Mouse (Mus musculus) lung, embryonic 15.5 days (tissue): Measurements from ENCODE around the gene Apoh. TPM values are rescaled to one million over a fixed set of nuclear protein-coding genes. Genes with fewer than 3 reads are reported as not detected.
A peak's percentile ranks its signal among the peaks of the same experiment; 100 is the strongest.

Experiments
- ATAC-seq: fragments of 200-750 bp; cut with Nextera tagmentation; 2 replicates; pipeline ENCODE4 v1.8.0; 2017; ENCODE audit warnings: moderate number of reproducible peaks, borderline replicate concordance; ENCODE audit not compliant: low FRiP score, low TSS enrichment; ENCODE audit errors: extremely low read depth
- H3K27ac ChIP-seq: fragments of 300-500 bp; sonication (generic); 2 replicates; pipeline ENCODE4 v1.5.1; 2015; ENCODE audit warnings: moderate library complexity, mild to moderate bottlenecking, inconsistent platforms
- H3K27me3 ChIP-seq: fragments of 300-500 bp; sonication (generic); 2 replicates; pipeline ENCODE4 v1.6.1; 2015; ENCODE audit warnings: inconsistent platforms
- H3K36me3 ChIP-seq: fragments of 300-500 bp; sonication (generic); 2 replicates; pipeline ENCODE4 v1.6.1; 2015; ENCODE audit warnings: inconsistent platforms
- H3K4me1 ChIP-seq: fragments of 300-500 bp; sonication (generic); 2 replicates; pipeline ENCODE4 v1.6.1; 2015; ENCODE audit warnings: inconsistent platforms
- H3K4me2 ChIP-seq: fragments of 300-500 bp; sonication (generic); 2 replicates; pipeline ENCODE4 v1.6.1; 2015; ENCODE audit warnings: inconsistent platforms, mild to moderate bottlenecking, moderate library complexity
- H3K4me3 ChIP-seq: fragments of 300-500 bp; sonication (generic); 2 replicates; pipeline ENCODE4 v1.5.1; 2015; ENCODE audit warnings: mild to moderate bottlenecking, inconsistent platforms
- H3K9ac ChIP-seq: fragments of 300-500 bp; sonication (generic); 2 replicates; pipeline ENCODE4 v1.6.1; 2015; ENCODE audit warnings: inconsistent platforms
- H3K9me3 ChIP-seq: fragments of 300-500 bp; sonication (generic); 2 replicates; pipeline ENCODE4 v1.6.1; 2016; ENCODE audit warnings: inconsistent platforms
- WGBS: fragments of 180-500 bp; shearing (Covaris S2); methylation state at CpG from one replicate; pipeline ENCODE4 v1.1.7; 2015; 5-methylcytosine and 5-hydroxymethylcytosine counted together
- polyA plus RNA-seq: library from polyadenylated mRNA; unstranded; fragments of >200 nt; fragmentation: Nextera tagmentation; extraction: Ambion mirVana; gene quantifications from 2 replicates; pipeline ENCODE4 v1.2.1, GENCODE M21; 2015

Apoh gene
- 0.45 and 3.7 TPM in 2 replicates for polyA plus RNA-seq

DNA sequence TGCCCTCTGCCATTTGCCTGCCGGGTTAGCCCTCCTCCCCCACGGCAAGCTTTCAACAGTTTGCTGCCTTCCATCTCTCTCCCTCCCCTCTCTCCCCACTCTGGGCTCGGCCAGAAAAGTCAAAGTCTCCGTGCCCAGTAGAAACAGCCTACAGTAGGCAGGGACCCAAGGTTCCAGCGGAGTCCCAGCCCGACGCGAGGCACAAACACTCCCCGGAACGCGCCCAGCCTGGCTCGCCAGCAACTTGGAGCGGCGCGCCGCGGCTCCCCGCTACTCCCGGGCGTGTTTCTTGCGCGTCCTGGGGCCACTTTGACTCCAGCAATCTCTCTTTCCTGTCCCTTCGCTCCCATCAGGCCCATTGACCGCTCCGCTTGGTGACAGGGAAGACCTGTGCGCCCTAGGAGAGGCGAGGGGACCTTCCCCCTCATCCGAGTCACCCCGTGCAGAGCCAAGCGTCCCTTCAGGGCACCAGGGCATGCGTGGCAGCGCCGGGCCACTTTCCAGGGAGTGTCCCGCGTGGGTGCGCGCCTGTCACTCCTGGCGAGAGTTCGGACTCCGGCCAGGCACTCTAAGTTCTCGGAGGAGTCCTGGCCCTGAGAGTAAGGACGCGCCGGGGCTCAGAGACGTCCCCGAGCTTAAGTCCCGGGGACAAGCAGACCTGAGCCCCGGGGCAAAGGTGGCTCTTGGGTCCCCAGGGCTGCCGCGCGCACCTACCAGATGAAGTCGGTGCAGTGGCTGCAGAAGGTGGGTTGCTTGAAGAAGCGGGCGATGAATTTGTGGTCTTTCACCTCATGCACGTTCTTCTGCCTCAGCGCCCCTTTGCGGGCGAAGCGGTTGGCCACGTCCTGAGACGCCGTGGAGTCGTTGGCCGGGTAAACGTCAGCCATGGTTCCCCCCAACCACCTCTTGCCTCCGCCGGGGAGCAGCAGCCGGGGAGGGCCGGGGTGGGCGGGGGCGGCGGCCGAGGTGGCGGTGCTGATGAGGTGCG lies at the start of gene Apoh:
Apoh (plus strand) TSS at position 574 of the 988 bp plus-strand sequence.
- no peaks in the 10 kb centered on the region for H3K27me3 ChIP-seq
- peak within 1 kb of the TSS; percentile 59 for H3K9ac ChIP-seq
- no peaks in the 10 kb centered on the region for H3K36me3 ChIP-seq
- H3K9me3 ChIP-seq, result no peaks in the 10 kb centered on the region
- peaks cover 9% of the 10 kb centered on the region for H3K4me1 ChIP-seq
- 0 out of 2 replicates have a peak, but pooled peaks have one; percentile 6 for ATAC-seq
- peak within 1 kb of the TSS; percentile 75 for H3K4me3 ChIP-seq
- WGBS, result under 1% methylated on average over 74 of the region's 75 CpGs
- peak within 1 kb of the TSS; percentile 90 for H3K4me2 ChIP-seq
- H3K27ac ChIP-seq, result peak within 1 kb of the TSS; percentile 84

GRCm38 (mm10) chr11:108293843-108294242 lies 49.3 kb upstream of the Apoh start:
- H3K4me2 ChIP-seq, result no peak overlapping the region

GRCm38 (mm10) chr11:108294305-108294813 lies 48.8 kb upstream of the Apoh start:
- no peaks in the 10 kb centered on the region for H3K4me1 ChIP-seq
- ATAC-seq, result no peak
- WGBS, result 81% methylated on average over 12 of the region's 12 CpGs
- H3K9me3 ChIP-seq, result no peaks in the 10 kb centered on the region
- H3K27ac ChIP-seq, result no peak overlapping the region
- no peaks in the 10 kb centered on the region for H3K36me3 ChIP-seq
- no peak overlapping the region for H3K9ac ChIP-seq
- no peak overlapping the region for H3K4me3 ChIP-seq
- H3K4me2 ChIP-seq, result no peak overlapping the region
- H3K27me3 ChIP-seq, result no peaks in the 10 kb centered on the region

More at GRCm38 (mm10) chr11:108293843-108294242, 49.3 kb upstream of the Apoh start:
- no peaks in the 10 kb centered on the region for H3K9me3 ChIP-seq
- no peaks in the 10 kb centered on the region for H3K27me3 ChIP-seq
- H3K4me3 ChIP-seq, result no peak overlapping the region
- H3K4me1 ChIP-seq, result no peaks in the 10 kb centered on the region
- no peaks in the 10 kb centered on the region for H3K36me3 ChIP-seq
- WGBS, result 74% methylated on average over 3 of the region's 3 CpGs
- no peak overlapping the region for H3K27ac ChIP-seq
- no peak overlapping the region for H3K9ac ChIP-seq
- ATAC-seq, result no peak

GRCm38 (mm10) chr11:108295373-108295772 lies 47.8 kb upstream of the Apoh start:
- Histone ChIP-seq H3K4me3 (no peak overlapping the region), H3K4me2 (no peak overlapping the region), H3K9ac (no peak overlapping the region), H3K9me3 (no peaks in the 10 kb centered on the region), H3K36me3 (no peaks in the 10 kb centered on the region), H3K4me1 (peaks cover 4% of the 10 kb centered on the region), H3K27me3 (no peaks in the 10 kb centered on the region), H3K27ac (no peak overlapping the region)
- no peak for ATAC-seq

DNA sequence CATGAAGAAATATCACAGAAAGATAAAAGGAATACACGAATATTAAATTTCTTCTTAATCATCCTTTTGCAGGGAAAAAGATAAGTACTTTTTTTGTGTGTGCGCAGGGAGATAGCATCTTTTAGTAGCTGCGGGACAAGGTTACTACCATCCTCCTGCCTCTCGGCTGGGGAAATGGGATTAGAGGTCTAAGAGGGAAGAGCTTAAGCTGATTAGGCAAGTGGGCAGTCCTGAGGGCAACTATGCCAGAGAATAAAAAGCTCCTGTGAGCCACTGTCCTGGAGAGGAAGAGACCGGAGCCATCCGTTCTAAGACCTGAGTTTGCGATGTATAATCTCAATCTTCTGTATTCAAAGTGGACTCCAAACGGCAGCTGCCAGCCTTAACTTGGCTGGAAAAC lies 45.2 kb upstream of the Apoh start:
- Histone ChIP-seq H3K4me2 (no peak overlapping the region), H3K9me3 (no peaks in the 10 kb centered on the region), H3K36me3 (no peaks in the 10 kb centered on the region), H3K4me3 (no peak overlapping the region), H3K4me1 (peaks cover 6% of the 10 kb centered on the region), H3K27ac (no peak overlapping the region), H3K9ac (no peak overlapping the region), H3K27me3 (no peaks in the 10 kb centered on the region)
- 63% methylated on average over 8 of the region's 8 CpGs for WGBS
- no peak for ATAC-seq

DNA sequence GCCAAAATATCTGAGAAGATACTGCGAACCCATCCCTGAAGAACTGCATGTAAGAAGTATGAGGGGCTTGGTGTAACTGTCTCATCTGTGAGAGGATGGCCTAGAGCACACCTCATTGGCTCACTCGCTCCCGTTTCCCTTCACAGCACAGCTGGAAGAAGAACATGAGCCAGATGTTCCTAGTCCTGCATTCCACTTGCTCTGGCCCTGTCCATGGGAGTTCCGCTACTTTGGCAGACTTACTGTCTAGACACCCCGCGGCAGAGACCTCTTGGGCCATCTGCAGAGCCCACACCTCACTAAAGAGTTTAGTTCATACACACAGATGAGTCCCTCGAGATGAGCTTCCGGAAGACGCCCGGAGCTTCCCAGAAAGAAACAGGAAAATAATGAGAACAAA lies 43.2 kb upstream of the Apoh start:
- Histone ChIP-seq H3K9ac (no peak overlapping the region), H3K9me3 (no peaks in the 10 kb centered on the region), H3K27me3 (no peaks in the 10 kb centered on the region), H3K27ac (no peak overlapping the region), H3K4me3 (no peak overlapping the region), H3K4me2 (no peak overlapping the region), H3K4me1 (peaks cover 13% of the 10 kb centered on the region), H3K36me3 (no peaks in the 10 kb centered on the region)
- ATAC-seq, result no peak; the same call in 1 of the 2 replicates
- 71% methylated on average over 10 of the region's 10 CpGs for WGBS

GRCm38 (mm10) chr11:108300443-108300842 lies 42.7 kb upstream of the Apoh start:
- H3K27me3 ChIP-seq, result no peaks in the 10 kb centered on the region
- 92% methylated on average over 1 of the region's 1 CpGs for WGBS

DNA sequence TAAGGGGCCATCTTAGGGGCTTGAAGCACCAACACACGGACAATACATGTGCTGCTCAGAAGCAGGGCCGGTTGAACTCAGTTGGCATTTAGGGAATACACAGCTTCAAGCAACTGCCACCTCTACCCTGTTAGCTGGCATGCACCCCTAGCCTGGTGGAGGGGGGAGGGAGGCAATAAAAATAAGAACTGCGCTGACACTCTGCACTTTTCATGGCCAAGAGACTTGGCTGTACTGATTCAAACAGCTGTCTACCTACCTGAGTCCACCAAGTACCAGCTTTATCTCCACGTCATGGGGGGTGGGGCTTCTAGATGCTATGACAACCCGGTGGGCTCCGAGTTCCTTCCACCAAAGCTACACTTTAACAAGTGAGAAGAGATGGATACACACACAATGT lies 42.1 kb upstream of the Apoh start:
- Histone ChIP-seq H3K36me3 (no peaks in the 10 kb centered on the region), H3K9ac (no peak overlapping the region), H3K4me1 (peaks cover 13% of the 10 kb centered on the region), H3K27ac (no peak overlapping the region), H3K9me3 (no peaks in the 10 kb centered on the region), H3K4me3 (no peak overlapping the region), H3K27me3 (no peaks in the 10 kb centered on the region), H3K4me2 (no peak overlapping the region)
- no peak for ATAC-seq
- WGBS, result 93% methylated on average over 6 of the region's 6 CpGs

More at GRCm38 (mm10) chr11:108300443-108300842, 42.7 kb upstream of the Apoh start:
- Histone ChIP-seq H3K4me1 (peaks cover 13% of the 10 kb centered on the region), H3K9me3 (no peaks in the 10 kb centered on the region), H3K4me2 (no peak overlapping the region), H3K9ac (no peak overlapping the region), H3K4me3 (no peak overlapping the region), H3K27ac (no peak overlapping the region), H3K36me3 (no peaks in the 10 kb centered on the region)
- no peak for ATAC-seq

GRCm38 (mm10) chr11:108301796-108302490 lies 41.2 kb upstream of the Apoh start:
- no peaks in the 10 kb centered on the region for H3K36me3 ChIP-seq
- ATAC-seq, result no peak
- peaks cover 13% of the 10 kb centered on the region for H3K4me1 ChIP-seq
- H3K9me3 ChIP-seq, result no peaks in the 10 kb centered on the region
- H3K27ac ChIP-seq, result no peak overlapping the region
- no peak overlapping the region for H3K4me2 ChIP-seq
- H3K27me3 ChIP-seq, result no peaks in the 10 kb centered on the region
- no peak overlapping the region for H3K9ac ChIP-seq
- no peak overlapping the region for H3K4me3 ChIP-seq
- WGBS, result 71% methylated on average over 10 of the region's 10 CpGs

DNA sequence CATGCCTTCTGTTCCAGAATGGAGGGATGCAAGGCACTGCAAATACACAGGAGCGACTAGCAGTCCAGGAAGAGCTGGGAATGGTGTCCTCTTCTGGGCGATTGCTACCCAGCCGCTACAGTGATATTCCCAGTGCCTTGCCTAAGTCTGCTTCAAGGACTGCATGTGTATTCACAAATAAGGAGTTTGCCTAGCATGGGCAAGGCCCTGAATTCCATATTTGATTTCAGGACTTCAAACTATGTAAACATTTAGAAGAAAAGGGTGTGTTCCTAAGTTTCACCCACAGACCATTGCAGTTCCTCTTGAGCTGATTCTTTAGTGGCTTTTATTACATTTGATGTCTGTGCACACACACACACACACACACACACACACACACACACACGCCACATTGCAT lies 39.4 kb upstream of the Apoh start:
- Histone ChIP-seq H3K4me3 (no peak overlapping the region), H3K36me3 (no peaks in the 10 kb centered on the region), H3K4me2 (no peak overlapping the region), H3K9ac (no peak overlapping the region), H3K4me1 (peaks cover 20% of the 10 kb centered on the region), H3K27me3 (no peaks in the 10 kb centered on the region), H3K9me3 (no peaks in the 10 kb centered on the region), H3K27ac (no peak overlapping the region)
- no peak for ATAC-seq
- WGBS, result 76% methylated on average over 4 of the region's 4 CpGs

- no peak overlapping the region for H3K4me3 ChIP-seq
- H3K27ac ChIP-seq, result no peak overlapping the region
- H3K4me2 ChIP-seq, result no peak overlapping the region
- ATAC-seq, result no peak
- H3K9ac ChIP-seq, result no peak overlapping the region
- H3K36me3 ChIP-seq, result no peaks in the 10 kb centered on the region
- H3K27me3 ChIP-seq, result no peaks in the 10 kb centered on the region
- peaks cover 19% of the 10 kb centered on the region; the same call in 1 of the 2 replicates for H3K4me1 ChIP-seq
- WGBS, result 47% methylated on average over 7 of the region's 7 CpGs
- no peaks in the 10 kb centered on the region for H3K9me3 ChIP-seq
These were observed 35.9 kb upstream of the Apoh start for GRCm38 (mm10) chr11:108307258-108307657.

DNA sequence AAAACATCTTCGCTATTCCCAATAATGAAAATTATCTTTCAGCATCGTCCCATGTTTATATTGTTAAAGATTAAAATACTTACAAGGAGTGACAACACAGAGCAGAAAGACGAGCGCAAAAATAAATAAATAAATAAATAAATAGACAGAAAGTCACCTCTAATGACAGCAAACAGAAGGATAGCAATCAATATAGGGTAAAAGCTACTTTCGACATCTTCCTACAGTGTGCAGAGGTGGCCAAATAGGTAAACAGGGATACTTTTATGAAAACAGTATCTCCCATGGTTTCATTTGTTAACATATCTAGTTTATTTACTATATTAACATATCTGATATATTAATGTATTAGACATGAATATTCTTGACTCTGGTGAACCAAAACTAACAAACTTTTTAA lies 34.9 kb upstream of the Apoh start:
- Histone ChIP-seq H3K36me3 (no peaks in the 10 kb centered on the region), H3K4me3 (no peak overlapping the region), H3K9me3 (no peaks in the 10 kb centered on the region), H3K27me3 (no peaks in the 10 kb centered on the region), H3K4me2 (no peak overlapping the region), H3K4me1 (peaks cover 22% of the 10 kb centered on the region; the same call in 1 of the 2 replicates), H3K27ac (no peak overlapping the region), H3K9ac (no peak overlapping the region)
- ATAC-seq, result no peak
- 90% methylated on average over 5 of the region's 5 CpGs for WGBS
